Mouse (Mus musculus): ENCODE data around the gene Lrfn1.
A peak's percentile ranks its signal among the peaks of the same experiment; 100 is the strongest.

The Lrfn1 gene

GRCm38 (mm10) chr7:28451531-28452360 is at the start of gene Lrfn1:
TSS of gene Lrfn1 (plus strand) at chr7:28451980.
- no peak for DNase-seq (ENCODE audit: low read depth in 1 of 2, low spot score in 2 of 2)

GRCm38 (mm10) chr7:28410841-28411475 is 40.8 kb upstream of the Lrfn1 start:
- no peak for DNase-seq (ENCODE audit: low read depth in 1 of 2, low spot score in 2 of 2)

GRCm38 (mm10) chr7:28412826-28413225 is 39.0 kb upstream of the Lrfn1 start:
- DNase-seq (ENCODE audit: low read depth in 1 of 2, low spot score in 2 of 2): no peak

GRCm38 (mm10) chr7:28417368-28417767 is 34.4 kb upstream of the Lrfn1 start:
- no peak for DNase-seq (ENCODE audit: low read depth in 1 of 2, low spot score in 2 of 2)

- no peak for DNase-seq (ENCODE audit: low read depth in 1 of 2, low spot score in 2 of 2)
These were observed 33.6 kb upstream of the Lrfn1 start for GRCm38 (mm10) chr7:28418096-28418670.

- DNase-seq (ENCODE audit: low read depth in 1 of 2, low spot score in 2 of 2): no peak
These were observed 32.4 kb upstream of the Lrfn1 start for GRCm38 (mm10) chr7:28419416-28419815.

GRCm38 (mm10) chr7:28423018-28423417 is 28.8 kb upstream of the Lrfn1 start:
- no peak for DNase-seq (ENCODE audit: low read depth in 1 of 2, low spot score in 2 of 2)

GRCm38 (mm10) chr7:28427738-28428137 is 24.0 kb upstream of the Lrfn1 start:
- DNase-seq (ENCODE audit: low read depth in 1 of 2, low spot score in 2 of 2): no peak

- DNase-seq (ENCODE audit: low read depth in 1 of 2, low spot score in 2 of 2): no peak
These were observed 21.3 kb upstream of the Lrfn1 start for GRCm38 (mm10) chr7:28430512-28430911.

GRCm38 (mm10) chr7:28432252-28432651 is 19.5 kb upstream of the Lrfn1 start:
- no peak for DNase-seq (ENCODE audit: low read depth in 1 of 2, low spot score in 2 of 2)

- no peak for DNase-seq (ENCODE audit: low read depth in 1 of 2, low spot score in 2 of 2)
These were observed 16.0 kb upstream of the Lrfn1 start for GRCm38 (mm10) chr7:28435660-28436259.

GRCm38 (mm10) chr7:28436271-28436904 is 15.4 kb upstream of the Lrfn1 start:
- DNase-seq (ENCODE audit: low read depth in 1 of 2, low spot score in 2 of 2): peak; percentile 99 to 100

- DNase-seq (ENCODE audit: low read depth in 1 of 2, low spot score in 2 of 2): peak; percentile 83
These were observed 14.7 kb upstream of the Lrfn1 start, which contains the start of gene Gmfg for GRCm38 (mm10) chr7:28436932-28437570. TSS of gene Gmfg (plus strand) at chr7:28437447.

- DNase-seq (ENCODE audit: low read depth in 1 of 2, low spot score in 2 of 2): no peak
These were observed 13.8 kb upstream of the Lrfn1 start for GRCm38 (mm10) chr7:28437964-28438363.

GRCm38 (mm10) chr7:28438771-28439170 is 13.0 kb upstream of the Lrfn1 start:
- DNase-seq (ENCODE audit: low read depth in 1 of 2, low spot score in 2 of 2): no peak

- peak; percentile 77 to 80 for DNase-seq (ENCODE audit: low read depth in 1 of 2, low spot score in 2 of 2)
These were observed 11.0 kb upstream of the Lrfn1 start for GRCm38 (mm10) chr7:28440739-28441138.

GRCm38 (mm10) chr7:28441776-28442485 is 9.8 kb upstream of the Lrfn1 start:
- DNase-seq (ENCODE audit: low read depth in 1 of 2, low spot score in 2 of 2): no peak

- DNase-seq (ENCODE audit: low read depth in 1 of 2, low spot score in 2 of 2): peak; percentile 33 to 36
These were observed 9.1 kb upstream of the Lrfn1 start for GRCm38 (mm10) chr7:28442688-28443087.

- DNase-seq (ENCODE audit: low read depth in 1 of 2, low spot score in 2 of 2): peak in 1 of 2 experiments; percentile 54
These were observed 7.3 kb upstream of the Lrfn1 start for GRCm38 (mm10) chr7:28444344-28444974.
